Mouse (Mus musculus) heart, embryonic 14.5 days (tissue): ENCODE results near the gene Alk. TPM values are rescaled to one million over a fixed set of nuclear protein-coding genes. Genes with fewer than 3 reads are reported as not detected.

Source experiments
- ATAC-seq: fragments of 200-750 bp; cut with Nextera tagmentation; 2 replicates; pipeline ENCODE4 v1.8.0; 2017; ENCODE audit warnings: low read depth, moderate TSS enrichment; ENCODE audit not compliant: insufficient number of reproducible peaks, insufficient read depth, low FRiP score
- H3K27ac ChIP-seq, 2 experiments: fragments of 200-500 bp in 1 of 2; fragments of 300-500 bp in 1 of 2; sonication (generic) in 1 of 2; replicated peaks in 1 of 2; 2 replicates each; pipeline ENCODE4 v1.5.1; 2012 to 2014; ENCODE audit warnings: low read depth in 2 of 2, low read length in 2 of 2, control low read depth in 1 of 2, mild to moderate bottlenecking in 1 of 2, mixed read lengths in 1 of 2; ENCODE audit not compliant: control insufficient read depth in 1 of 2, insufficient read depth in 1 of 2
- H3K27me3 ChIP-seq: fragments of 300-500 bp; sonication (generic); 2 replicates; pipeline ENCODE4 v1.6.1; 2014; ENCODE audit warnings: mild to moderate bottlenecking, low read length, control low read depth; ENCODE audit not compliant: control insufficient read depth, insufficient read depth
- H3K36me3 ChIP-seq: fragments of 300-500 bp; sonication (generic); 2 replicates; pipeline ENCODE4 v1.6.1; 2014; ENCODE audit warnings: mild to moderate bottlenecking, control low read depth, low read length, mixed read lengths; ENCODE audit not compliant: control insufficient read depth, insufficient read depth
- H3K4me1 ChIP-seq, 2 experiments: fragments of 200-500 bp in 1 of 2; fragments of 300-500 bp in 1 of 2; sonication (generic) in 1 of 2; 2 replicates each; pipeline ENCODE4 v1.6.1; 2012 to 2014; ENCODE audit warnings: low read length in 2 of 2, control low read depth in 1 of 2, mixed read lengths in 1 of 2; ENCODE audit not compliant: control insufficient read depth in 2 of 2, insufficient read depth in 2 of 2
- H3K4me2 ChIP-seq: fragments of 300-500 bp; sonication (generic); 2 replicates; pipeline ENCODE4 v1.6.1; 2014; ENCODE audit warnings: mild to moderate bottlenecking, low read length
- H3K4me3 ChIP-seq, 2 experiments: fragments of 200-500 bp in 1 of 2; fragments of 300-500 bp in 1 of 2; sonication (generic) in 1 of 2; 2 replicates each; pipeline ENCODE4 v1.5.1; 2012 to 2014; ENCODE audit warnings: low read length in 2 of 2, mild to moderate bottlenecking in 2 of 2, control low read depth in 1 of 2, low read depth in 1 of 2, moderate library complexity in 1 of 2; ENCODE audit not compliant: control insufficient read depth in 1 of 2, insufficient read depth in 1 of 2
- H3K9ac ChIP-seq: fragments of 300-500 bp; sonication (generic); 2 replicates; pipeline ENCODE4 v1.6.1; 2014; ENCODE audit warnings: mild to moderate bottlenecking, low read length
- H3K9me3 ChIP-seq: fragments of 300-500 bp; sonication (generic); 2 replicates; pipeline ENCODE4 v1.6.1; 2016; ENCODE audit warnings: low read length, control low read depth; ENCODE audit not compliant: control insufficient read depth
- WGBS: fragments of 180-500 bp; shearing (Covaris S2); extraction: QIAGEN DNeasy Blood & Tissue Kit; methylation state at CpG from one replicate; pipeline ENCODE4 v1.1.7; 2014; 5-methylcytosine and 5-hydroxymethylcytosine counted together
- polyA plus RNA-seq: library from polyadenylated mRNA; unstranded; fragments of >200 nt; fragmentation: Nextera tagmentation; extraction: Ambion mirVana; gene quantifications from 2 replicates; pipeline ENCODE4 v1.2.1, GENCODE M21; 2014

Alk gene
- polyA plus RNA-seq, 1 experiment from 2014 or later: 0.14 TPM

- no peaks in the 10 kb centered on the region for H3K9me3 ChIP-seq
Observed at GRCm38 (mm10) chr17:72339437-72339836, 265.0 kb downstream of the Alk start.

GRCm38 (mm10) chr17:72332909-72333308 lies 271.5 kb downstream of the Alk start:
- H3K9ac ChIP-seq: no peak overlapping the region
- H3K9me3 ChIP-seq: no peaks in the 10 kb centered on the region
- no peak overlapping the region for H3K27ac ChIP-seq
- no peak overlapping the region for H3K4me3 ChIP-seq
- no peaks in the 10 kb centered on the region for H3K36me3 ChIP-seq
- WGBS: 81% methylated on average over 4 of the region's 4 CpGs
- no peaks in the 10 kb centered on the region for H3K27me3 ChIP-seq
- no peaks in the 10 kb centered on the region for H3K4me1 ChIP-seq
- no peak overlapping the region for H3K4me2 ChIP-seq
- no peak for ATAC-seq

More at GRCm38 (mm10) chr17:72339437-72339836, 265.0 kb downstream of the Alk start:
- Histone ChIP-seq H3K4me2 (no peak overlapping the region), H3K36me3 (no peaks in the 10 kb centered on the region), H3K9ac (no peak overlapping the region), H3K4me1 (no peaks in the 10 kb centered on the region), H3K27me3 (no peaks in the 10 kb centered on the region), H3K4me3 (no peak overlapping the region), H3K27ac (no peak overlapping the region)
- no peak for ATAC-seq
- WGBS: 88% methylated on average over 4 of the region's 4 CpGs

GRCm38 (mm10) chr17:72325941-72326340 lies 278.5 kb downstream of the Alk start:
- Histone ChIP-seq H3K27ac (no peak overlapping the region), H3K4me3 (no peak overlapping the region), H3K4me2 (no peak overlapping the region), H3K9me3 (no peaks in the 10 kb centered on the region), H3K9ac (no peak overlapping the region), H3K36me3 (no peaks in the 10 kb centered on the region), H3K4me1 (no peaks in the 10 kb centered on the region), H3K27me3 (no peaks in the 10 kb centered on the region)
- ATAC-seq: no peak
- 88% methylated on average over 4 of the region's 4 CpGs for WGBS

GRCm38 (mm10) chr17:72319576-72319975 lies 284.9 kb downstream of the Alk start:
- H3K9ac ChIP-seq: no peak overlapping the region
- H3K27ac ChIP-seq: no peak overlapping the region
- no peaks in the 10 kb centered on the region for H3K27me3 ChIP-seq
- no peak overlapping the region for H3K4me3 ChIP-seq
- H3K4me2 ChIP-seq: no peak overlapping the region
- no peak for ATAC-seq
- no peaks in the 10 kb centered on the region for H3K36me3 ChIP-seq
- peaks cover 5% of the 10 kb centered on the region; the same call in 1 of the 2 replicates for H3K9me3 ChIP-seq
- H3K4me1 ChIP-seq: no peaks in the 10 kb centered on the region

GRCm38 (mm10) chr17:72299651-72300050 lies 304.8 kb downstream of the Alk start:
- H3K27me3 ChIP-seq: no peaks in the 10 kb centered on the region
- H3K9ac ChIP-seq: no peak overlapping the region
- no peak overlapping the region for H3K27ac ChIP-seq
- no peaks in the 10 kb centered on the region for H3K36me3 ChIP-seq
- no peaks in the 10 kb centered on the region for H3K9me3 ChIP-seq
- no peak overlapping the region for H3K4me2 ChIP-seq
- no peak for ATAC-seq
- H3K4me3 ChIP-seq: no peak overlapping the region
- H3K4me1 ChIP-seq: peaks cover 2 to 10% of the 10 kb centered on the region in 2 experiments; a peak in 3 of 4 replicates
- 78% methylated on average over 5 of the region's 5 CpGs for WGBS

GRCm38 (mm10) chr17:72296349-72296748 lies 308.1 kb downstream of the Alk start:
- no peaks in the 10 kb centered on the region for H3K36me3 ChIP-seq
- no peaks in the 10 kb centered on the region for H3K27me3 ChIP-seq
- H3K4me3 ChIP-seq: no peak overlapping the region
- WGBS: 81% methylated on average over 1 of the region's 1 CpGs
- no peaks in the 10 kb centered on the region for H3K9me3 ChIP-seq
- H3K27ac ChIP-seq: no peak overlapping the region
- no peak overlapping the region for H3K9ac ChIP-seq
- H3K4me2 ChIP-seq: no peak overlapping the region
- no peak for ATAC-seq
- no peaks in the 10 kb centered on the region for H3K4me1 ChIP-seq

- H3K36me3 ChIP-seq: no peaks in the 10 kb centered on the region
- no peak for ATAC-seq
- H3K4me1 ChIP-seq: no peaks in the 10 kb centered on the region
- H3K27ac ChIP-seq: no peak overlapping the region
- no peak overlapping the region for H3K9ac ChIP-seq
- no peak overlapping the region for H3K4me3 ChIP-seq
- H3K4me2 ChIP-seq: no peak overlapping the region
- WGBS: 76% methylated on average over 3 of the region's 3 CpGs
- H3K9me3 ChIP-seq: no peaks in the 10 kb centered on the region
- H3K27me3 ChIP-seq: no peaks in the 10 kb centered on the region
Observed at GRCm38 (mm10) chr17:72293267-72293580, 311.2 kb downstream of the Alk start.

- Histone ChIP-seq H3K27ac (no peak overlapping the region), H3K4me1 (no peaks in the 10 kb centered on the region), H3K9ac (no peak overlapping the region), H3K27me3 (no peaks in the 10 kb centered on the region), H3K36me3 (no peaks in the 10 kb centered on the region), H3K9me3 (no peaks in the 10 kb centered on the region), H3K4me2 (no peak overlapping the region), H3K4me3 (no peak overlapping the region)
- WGBS: 73% methylated on average over 6 of the region's 6 CpGs
- ATAC-seq: no peak
Observed at GRCm38 (mm10) chr17:72292444-72293266, 311.8 kb downstream of the Alk start.
